Mouse (Mus musculus) stomach, postnatal 0 days (tissue): ENCODE data around the gene Pitpnm1. TPM values are rescaled to one million over a fixed set of nuclear protein-coding genes. Genes with fewer than 3 reads are reported as not detected.
"Not testable (repeated sequence)": the region's sequence is repeated elsewhere in the genome, so short reads cannot be mapped to it uniquely, and the experiment has no call there.

Experiments
- ATAC-seq: fragments of 200-750 bp; cut with Nextera tagmentation; 2 replicates; pipeline ENCODE4 v1.8.0; 2017; ENCODE audit not compliant: low FRiP score, low TSS enrichment
- DNase-seq: peaks from one replicate; pipeline ENCODE4 v3.0.0-alpha.2; 2016; ENCODE audit warnings: low spot score
- H3K27ac ChIP-seq: fragments of 300-500 bp; sonication (generic); replicated peaks from 2 replicates; pipeline ENCODE4 v1.5.1; 2014; ENCODE audit warnings: mild to moderate bottlenecking, control low read depth
- H3K27me3 ChIP-seq: fragments of 300-500 bp; sonication (generic); 2 replicates; pipeline ENCODE4 v1.6.1; 2014; ENCODE audit warnings: low read length; ENCODE audit not compliant: control insufficient read depth, insufficient read depth
- H3K36me3 ChIP-seq: fragments of 300-500 bp; sonication (generic); 2 replicates; pipeline ENCODE4 v1.6.1; 2014; ENCODE audit warnings: low read length, mixed read lengths; ENCODE audit not compliant: control insufficient read depth, insufficient read depth
- H3K4me1 ChIP-seq: fragments of 300-500 bp; sonication (generic); replicated peaks from 2 replicates; pipeline ENCODE4 v1.6.1; 2014; ENCODE audit warnings: antibody characterized with exemption; ENCODE audit not compliant: control insufficient read depth, insufficient read depth
- H3K4me2 ChIP-seq: fragments of 300-500 bp; sonication (generic); replicated peaks from 2 replicates; pipeline ENCODE4 v1.6.1; 2014; ENCODE audit warnings: low read depth, mild to moderate bottlenecking, control low read depth, moderate library complexity
- H3K4me3 ChIP-seq: fragments of 300-500 bp; sonication (generic); 2 replicates; pipeline ENCODE4 v1.5.1; 2014; ENCODE audit warnings: low read depth, low read length, control low read depth
- H3K9ac ChIP-seq: fragments of 300-500 bp; sonication (generic); 2 replicates; pipeline ENCODE4 v1.6.1; 2014; ENCODE audit warnings: mild to moderate bottlenecking, low read length, control low read depth, mixed read lengths
- H3K9me3 ChIP-seq: fragments of 300-500 bp; sonication (generic); 2 replicates; pipeline ENCODE4 v1.6.1; 2016; ENCODE audit warnings: low read length; ENCODE audit not compliant: control insufficient read depth
- CTCF ChIP-seq: IDR thresholded peaks from 2 replicates; pipeline ENCODE4 v1.5.1; 2016; ENCODE audit warnings: antibody characterized with exemption, low read depth, mild to moderate bottlenecking, moderate library complexity
- EP300 ChIP-seq: optimal IDR thresholded peaks from 2 replicates; pipeline ENCODE3; 2016; ENCODE audit warnings: antibody characterized with exemption
- WGBS: fragments of 180-500 bp; shearing (Covaris S2); extraction: QIAGEN DNeasy Blood & Tissue Kit; methylation state at CpG from one replicate; pipeline ENCODE4 v1.1.7; 2014; 5-methylcytosine and 5-hydroxymethylcytosine counted together
- polyA plus RNA-seq: library from polyadenylated mRNA; unstranded; fragments of >200 nt; fragmentation: Nextera tagmentation; extraction: Ambion mirVana; gene quantifications from 2 replicates; pipeline ENCODE4 v1.2.1, GENCODE M21; 2015

The Pitpnm1 gene
- polyA plus RNA-seq, 1 experiment from 2014 or later: 8.3 TPM

- H3K9ac ChIP-seq: no peak overlapping the region
- H3K4me1 ChIP-seq: no peaks in the 10 kb centered on the region
- TF ChIP-seq EP300 (no peak), CTCF (no peak)
- H3K27me3 ChIP-seq: no peaks in the 10 kb centered on the region
- DNase-seq: no peak
- no peaks in the 10 kb centered on the region for H3K9me3 ChIP-seq
- H3K4me3 ChIP-seq: no peak overlapping the region
- H3K36me3 ChIP-seq: no peaks in the 10 kb centered on the region
- ATAC-seq: peak; percentile 42; the same call in 1 of the 2 replicates
- H3K4me2 ChIP-seq: no peak overlapping the region
- no peak overlapping the region for H3K27ac ChIP-seq
Observed at GRCm38 (mm10) chr19:4066877-4067276, 32.9 kb upstream of the Pitpnm1 start.

DNA sequence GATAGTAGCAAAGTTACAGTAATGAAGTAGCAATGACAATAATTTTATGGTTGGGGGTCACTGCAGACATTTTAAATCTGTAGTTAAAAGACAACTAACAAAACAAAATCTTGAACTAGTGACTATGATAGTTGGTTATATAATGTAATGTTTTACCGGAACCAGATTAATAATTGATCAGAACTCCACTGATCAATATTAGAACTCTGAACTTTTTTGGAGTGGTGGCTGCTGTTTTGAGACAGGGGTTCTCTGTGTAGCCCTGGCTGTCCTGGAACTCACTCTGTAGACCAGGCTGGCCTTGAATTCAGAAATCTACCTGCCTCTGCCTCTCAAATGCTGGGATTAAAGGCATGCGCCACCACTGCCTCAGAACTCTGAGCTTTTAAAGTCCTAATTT lies 31.6 kb upstream of the Pitpnm1 start:
- not testable (repeated sequence) for H3K36me3 ChIP-seq, H3K4me1 ChIP-seq, DNase-seq, ATAC-seq, H3K9me3 ChIP-seq, H3K9ac ChIP-seq, H3K4me3 ChIP-seq, H3K27ac ChIP-seq, H3K27me3 ChIP-seq, H3K4me2 ChIP-seq
- WGBS: 74% methylated on average over 2 of the region's 2 CpGs

DNA sequence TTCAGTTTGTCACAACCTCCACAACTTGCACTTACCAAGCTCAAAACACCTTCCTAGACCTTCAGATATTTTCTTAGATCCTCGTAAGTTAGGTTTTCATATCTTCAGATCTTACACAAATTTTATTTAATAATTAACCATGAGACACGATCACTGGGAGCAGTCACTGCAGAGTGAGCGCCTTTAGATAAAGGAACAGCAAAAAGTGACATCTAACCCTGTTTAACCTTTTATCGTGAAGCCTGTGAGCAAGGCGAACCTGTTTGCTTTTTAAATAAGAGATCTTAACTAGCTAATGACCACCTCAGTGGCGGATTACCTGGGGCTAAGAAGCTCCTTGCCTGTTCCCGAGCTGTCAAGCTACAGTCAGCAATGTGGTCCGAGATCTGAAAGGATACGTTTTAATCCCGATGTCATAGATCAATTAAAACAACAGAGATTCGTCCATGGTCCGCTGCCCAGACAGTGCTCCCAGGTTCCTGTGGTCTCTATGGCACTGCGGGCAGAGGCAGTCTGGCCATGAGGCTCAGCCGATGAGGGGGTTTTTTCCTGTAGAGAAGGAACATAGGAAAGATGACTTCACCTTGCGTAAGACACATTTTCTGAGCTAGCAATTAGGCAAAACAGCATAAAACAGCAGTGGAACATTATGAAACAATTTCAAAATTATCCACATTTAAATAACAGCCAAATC lies 30.9 kb upstream of the Pitpnm1 start:
- Histone ChIP-seq H3K4me1 (no peaks in the 10 kb centered on the region), H3K4me3 (no peak overlapping the region), H3K4me2 (no peak overlapping the region), H3K9me3 (no peaks in the 10 kb centered on the region), H3K9ac (no peak overlapping the region), H3K27ac (no peak overlapping the region), H3K27me3 (no peaks in the 10 kb centered on the region), H3K36me3 (no peaks in the 10 kb centered on the region)
- no peak for ATAC-seq
- TF ChIP-seq EP300: no peak
- TF ChIP-seq CTCF: no peak
- DNase-seq: no peak
- 51% methylated on average over 15 of the region's 15 CpGs for WGBS

- Histone ChIP-seq H3K27ac (no peak overlapping the region), H3K27me3 (no peaks in the 10 kb centered on the region), H3K9me3 (no peaks in the 10 kb centered on the region), H3K4me1 (no peaks in the 10 kb centered on the region), H3K9ac (no peak overlapping the region), H3K36me3 (no peaks in the 10 kb centered on the region), H3K4me2 (no peak overlapping the region), H3K4me3 (no peak overlapping the region)
- WGBS: 66% methylated on average over 15 of the region's 15 CpGs
- DNase-seq (no peak), ATAC-seq (no peak)
- TF ChIP-seq EP300: no peak
- no peak for TF ChIP-seq CTCF
Observed at GRCm38 (mm10) chr19:4070311-4070710, 29.5 kb upstream of the Pitpnm1 start.

DNA sequence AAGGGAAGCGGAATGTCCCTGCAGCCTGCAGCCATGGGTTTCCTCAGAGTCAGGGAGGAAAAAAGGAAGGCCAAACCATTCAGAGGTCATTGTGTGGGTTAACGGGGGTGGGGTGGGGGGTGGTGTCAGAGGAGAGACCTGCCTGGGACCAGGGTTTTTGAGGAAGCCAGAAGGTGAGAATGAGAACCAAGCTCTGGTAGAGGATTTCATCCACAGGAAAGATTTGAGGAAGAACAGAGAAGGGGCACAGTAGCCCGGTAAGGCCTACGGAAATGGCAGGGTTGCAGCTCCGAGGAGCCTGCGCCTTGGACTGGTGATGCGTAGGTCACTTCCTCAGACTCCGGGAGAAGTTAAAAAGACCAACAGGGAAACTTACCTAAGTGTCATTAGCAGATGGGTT lies 29.0 kb upstream of the Pitpnm1 start:
- Histone ChIP-seq H3K4me3 (no peak overlapping the region), H3K36me3 (no peaks in the 10 kb centered on the region), H3K4me1 (no peaks in the 10 kb centered on the region), H3K27ac (no peak overlapping the region), H3K27me3 (no peaks in the 10 kb centered on the region), H3K4me2 (no peak overlapping the region), H3K9ac (no peak overlapping the region), H3K9me3 (no peaks in the 10 kb centered on the region)
- TF ChIP-seq EP300 (no peak), CTCF (no peak)
- ATAC-seq (no peak), DNase-seq (no peak)
- WGBS: 77% methylated on average over 8 of the region's 8 CpGs

DNA sequence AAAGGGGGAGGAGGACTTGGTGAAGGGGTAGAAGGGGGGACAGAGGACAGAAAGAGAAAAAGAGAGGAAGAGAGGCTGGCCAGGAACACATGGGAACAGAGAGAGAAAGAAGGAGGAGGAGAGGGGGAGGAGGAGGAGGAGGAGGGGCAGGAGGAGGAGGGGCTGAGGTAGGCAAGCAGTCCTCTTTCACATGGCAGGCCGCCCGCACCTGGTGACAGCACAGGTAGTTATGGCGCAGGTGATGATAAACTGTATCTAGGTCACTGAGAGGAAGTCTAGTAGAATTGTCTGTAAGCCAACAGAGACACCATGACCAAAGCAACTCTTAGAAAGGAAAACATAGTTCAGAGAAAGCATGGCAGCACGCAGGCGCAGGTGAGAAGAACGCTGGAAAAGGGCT lies 28.4 kb upstream of the Pitpnm1 start:
- TF ChIP-seq CTCF (no peak), EP300 (no peak)
- no peak overlapping the region for H3K9ac ChIP-seq
- no peak for DNase-seq
- H3K4me2 ChIP-seq: no peak overlapping the region
- no peak overlapping the region for H3K27ac ChIP-seq
- H3K4me1 ChIP-seq: no peaks in the 10 kb centered on the region
- no peaks in the 10 kb centered on the region for H3K9me3 ChIP-seq
- WGBS: 95% methylated on average over 6 of the region's 6 CpGs
- no peak for ATAC-seq
- no peaks in the 10 kb centered on the region for H3K36me3 ChIP-seq
- H3K27me3 ChIP-seq: no peaks in the 10 kb centered on the region
- no peak overlapping the region for H3K4me3 ChIP-seq
